In genomic region chr15:89058736-89059135, GRCm38 (mm10) we compare ENCODE assay signal across 9 mouse cellular contexts. TPM values are rescaled to one million over a fixed set of nuclear protein-coding genes. Genes with fewer than 3 reads are reported as not detected.
DNase-seq lines count a peak whose midpoint lies in the region; ATAC-seq lines count a peak whose summit lies in the region.
"Had no signal": no experiment of that assay in that cellular context is flagged by ENCODE, and none has a peak within 500 bp of the region (broad histone marks: within the 10 kb centered on the region; RNA-seq: fewer than 3 reads in every experiment).

No protein-coding gene starts in this region.

- H3K27me3 ChIP-seq in kidney, embryonic 16.5 days (ENCODE audit: insufficient read depth, low read length), result peaks cover 51% of the 10 kb centered on the region
- H3K27me3 ChIP-seq in forebrain, embryonic 14.5 days (replicated peaks; ENCODE audit: control insufficient read depth, insufficient read depth, low read length), result no peaks in the 10 kb centered on the region
- peaks cover 64% of the 10 kb centered on the region for H3K27me3 ChIP-seq in midbrain, embryonic 12.5 days

- 27% methylated on average over 6 of the region's 6 CpGs for WGBS in kidney, embryonic 16.5 days
- WGBS in forebrain, embryonic 14.5 days, result 26% methylated on average over 6 of the region's 6 CpGs
- 30% methylated on average over 6 of the region's 6 CpGs for WGBS in midbrain, embryonic 12.5 days

- ATAC-seq in kidney, embryonic 16.5 days (ENCODE audit: low FRiP score, low TSS enrichment), result no peak
- no peak for ATAC-seq in forebrain, embryonic 14.5 days
- ATAC-seq in midbrain, embryonic 12.5 days (ENCODE audit: low FRiP score, low read depth), result no peak
- ATAC-seq: Patski had no signal

- H3K9ac ChIP-seq in kidney, embryonic 16.5 days (replicated peaks; ENCODE audit: low read length), result peak overlapping the region; percentile 68; the same call in 1 of the 2 replicates
- H3K9ac ChIP-seq in forebrain, embryonic 14.5 days (ENCODE audit: low read length), result peak overlapping the region; percentile 83; the same call in 1 of the 2 replicates
- H3K9ac ChIP-seq in midbrain, embryonic 12.5 days (replicated peaks), result no peak overlapping the region

- H3K4me3 ChIP-seq in kidney, embryonic 16.5 days (ENCODE audit: low read length), result no peak overlapping the region; the same call in 1 of the 2 replicates
- peak overlapping the region; percentile 75; the same call in 1 of the 2 replicates for H3K4me3 ChIP-seq in forebrain, embryonic 14.5 days (ENCODE audit: low read depth, low read length)
- H3K4me3 ChIP-seq in midbrain, embryonic 12.5 days, result peak overlapping the region; percentile 72; the same call in 1 of the 2 replicates

- no peaks in the 10 kb centered on the region for H3K9me3 ChIP-seq in kidney, embryonic 16.5 days (ENCODE audit: low read length)
- no peaks in the 10 kb centered on the region for H3K9me3 ChIP-seq in forebrain, embryonic 14.5 days (replicated peaks; ENCODE audit: control insufficient read depth, low read length)
- no peaks in the 10 kb centered on the region for H3K9me3 ChIP-seq in midbrain, embryonic 12.5 days

- H3K4me1 ChIP-seq in kidney, embryonic 16.5 days (ENCODE audit: insufficient read depth, low read length), result peaks cover 8% of the 10 kb centered on the region; the same call in 1 of the 2 replicates
- peaks cover 9% of the 10 kb centered on the region for H3K4me1 ChIP-seq in forebrain, embryonic 14.5 days (ENCODE audit: control insufficient read depth, insufficient read depth, low read length)
- peaks cover 12% of the 10 kb centered on the region for H3K4me1 ChIP-seq in midbrain, embryonic 12.5 days

- peak overlapping the region; percentile 99 for H3K4me2 ChIP-seq in kidney, embryonic 16.5 days (replicated peaks; ENCODE audit: low read depth, low read length)
- peak overlapping the region; percentile 91 for H3K4me2 ChIP-seq in forebrain, embryonic 14.5 days (ENCODE audit: low read length)
- H3K4me2 ChIP-seq in midbrain, embryonic 12.5 days (replicated peaks), result peak overlapping the region; percentile 92

- H3K36me3 ChIP-seq in kidney, embryonic 16.5 days (ENCODE audit: insufficient read depth, low read length), result no peaks in the 10 kb centered on the region
- no peaks in the 10 kb centered on the region for H3K36me3 ChIP-seq in forebrain, embryonic 14.5 days (ENCODE audit: control insufficient read depth, insufficient read depth, low read length)
- no peaks in the 10 kb centered on the region for H3K36me3 ChIP-seq in midbrain, embryonic 12.5 days

- DNase-seq in kidney, postnatal 36 days, result no peak
- peak; percentile 25 to 27 for DNase-seq in cerebellum, postnatal 14 days
- DNase-seq in forebrain, embryonic 14.5 days (ENCODE audit: low spot score), result no peak
- no peak for DNase-seq in urinary bladder, adult 18-20 months (ENCODE audit: low spot score in 2 of 2)
- no peak for DNase-seq in natural killer cell, adult 2 months (ENCODE audit: low spot score in 2 of 2)
- no peak for DNase-seq in frontal cortex, postnatal 36 days (ENCODE audit: low spot score in 2 of 2)

- H3K27ac ChIP-seq in kidney, embryonic 16.5 days (ENCODE audit: low read length), result no peak overlapping the region
- H3K27ac ChIP-seq in forebrain, embryonic 14.5 days (ENCODE audit: low read depth, low read length), result no peak overlapping the region
- no peak overlapping the region for H3K27ac ChIP-seq in midbrain, embryonic 12.5 days (replicated peaks)

RNA-seq across cellular contexts. Expression of gene Panx2, which starts 0.8 kb away (rescaled TPM):
- polyA plus RNA-seq in kidney, embryonic 16.5 days (2015; fragmentation: Nextera tagmentation; extraction: Ambion mirVana), result 0.04 and 0.23 TPM in 2 replicates
- 2.3 and 2.7 TPM in 2 replicates for polyA plus RNA-seq in forebrain, embryonic 14.5 days (2014; fragmentation: Nextera tagmentation; extraction: Ambion mirVana)
- 1.6 and 2.1 TPM in 2 replicates for polyA plus RNA-seq in midbrain, embryonic 12.5 days (2016; fragmentation: Nextera tagmentation; extraction: Ambion mirVana)

RNA-seq across cellular contexts. Expression of gene Trabd, which starts 16.2 kb away (rescaled TPM):
- 53.8 and 60.3 TPM in 2 replicates for polyA plus RNA-seq in kidney, embryonic 16.5 days (2015; fragmentation: Nextera tagmentation; extraction: Ambion mirVana)
- 39.7 and 40.3 TPM in 2 replicates for polyA plus RNA-seq in forebrain, embryonic 14.5 days (2014; fragmentation: Nextera tagmentation; extraction: Ambion mirVana)
- 47.9 and 49.2 TPM in 2 replicates for polyA plus RNA-seq in midbrain, embryonic 12.5 days (2016; fragmentation: Nextera tagmentation; extraction: Ambion mirVana)

RNA-seq across cellular contexts. Expression of gene Selenoo, which starts 30.1 kb away (rescaled TPM):
- polyA plus RNA-seq in kidney, embryonic 16.5 days (2015; fragmentation: Nextera tagmentation; extraction: Ambion mirVana), result 19.7 and 19.8 TPM in 2 replicates
- 20.9 and 24.7 TPM in 2 replicates for polyA plus RNA-seq in forebrain, embryonic 14.5 days (2014; fragmentation: Nextera tagmentation; extraction: Ambion mirVana)
- 23.7 and 28.1 TPM in 2 replicates for polyA plus RNA-seq in midbrain, embryonic 12.5 days (2016; fragmentation: Nextera tagmentation; extraction: Ambion mirVana)

Comparison
In these comparisons a context has a peak if more than half of its experiments do, and no peak if none do; other contexts are left out.
1. DNase-seq: peak in cerebellum, postnatal 14 days (2 of 2); none in kidney, postnatal 36 days (0 of 2), forebrain, embryonic 14.5 days (single experiment), urinary bladder, adult 18-20 months (0 of 2), natural killer cell, adult 2 months (0 of 2) and frontal cortex, postnatal 36 days (0 of 2).
2. Peak in every context shown above with its lines, with median percentiles within 50 percentile points of each other: H3K4me2 ChIP-seq.